9 mouse cellular contexts compared by ENCODE assay signal in genomic region chr5:65284171-65284570, GRCm38 (mm10). TPM values are rescaled to one million over a fixed set of nuclear protein-coding genes. Genes with fewer than 3 reads are reported as not detected.
DNase-seq lines count a peak whose midpoint lies in the region; ATAC-seq lines count a peak whose summit lies in the region.
"Had no signal": no experiment of that assay in that cellular context is flagged by ENCODE, and none has a peak within 500 bp of the region (broad histone marks: within the 10 kb centered on the region; RNA-seq: fewer than 3 reads in every experiment).

No protein-coding gene starts in this region.

- WGBS in hindbrain, embryonic 11.5 days: 98% methylated on average over 3 of the region's 3 CpGs
- 98% methylated on average over 3 of the region's 3 CpGs for WGBS in hindbrain, embryonic 14.5 days

- DNase-seq in hindbrain, embryonic 11.5 days (ENCODE audit: low spot score): peak; percentile 30
- no peak for DNase-seq in hindbrain, embryonic 14.5 days (ENCODE audit: low spot score)
- DNase-seq in CD4-positive helper T cell, adult 2 months (ENCODE audit: low read depth, low spot score): peak; percentile 50
- DNase-seq in adipocyte (ENCODE audit: low spot score): peak; percentile 36
- DNase-seq in mesoderm, embryonic 11.5 days (ENCODE audit: low read depth, low spot score): peak; percentile 27
- DNase-seq in layer of hippocampus, adult 8-10 months (ENCODE audit: low spot score in 2 of 2): no peak
- no peak for DNase-seq in Muller cell, postnatal 12 days (ENCODE audit: inconsistent ontology term)
- no peak for DNase-seq in layer of hippocampus, adult 9-10 months (ENCODE audit: low spot score)

- H3K9me3 ChIP-seq in hindbrain, embryonic 11.5 days (ENCODE audit: control insufficient read depth, low read length): no peaks in the 10 kb centered on the region
- no peaks in the 10 kb centered on the region for H3K9me3 ChIP-seq in hindbrain, embryonic 14.5 days (ENCODE audit: control insufficient read depth, low read length)

- no peaks in the 10 kb centered on the region for H3K4me1 ChIP-seq in hindbrain, embryonic 11.5 days (replicated peaks; ENCODE audit: control insufficient read depth, insufficient read depth, low read length)
- no peaks in the 10 kb centered on the region for H3K4me1 ChIP-seq in hindbrain, embryonic 14.5 days (replicated peaks; ENCODE audit: control insufficient read depth, insufficient read depth, low read length)
- H3K4me1 ChIP-seq: embryonic facial prominence, embryonic 12.5 days had no signal

- H3K27ac ChIP-seq in hindbrain, embryonic 11.5 days (ENCODE audit: low read depth, low read length): no peak overlapping the region
- no peak overlapping the region for H3K27ac ChIP-seq in hindbrain, embryonic 14.5 days
- H3K27ac ChIP-seq: embryonic facial prominence, embryonic 12.5 days had no signal

- ATAC-seq in hindbrain, embryonic 11.5 days (ENCODE audit: low FRiP score): no peak
- ATAC-seq in hindbrain, embryonic 14.5 days (ENCODE audit: low FRiP score): no peak

- no peak overlapping the region for H3K4me2 ChIP-seq in hindbrain, embryonic 11.5 days (replicated peaks; ENCODE audit: low read depth, low read length)
- H3K4me2 ChIP-seq in hindbrain, embryonic 14.5 days (replicated peaks): no peak overlapping the region
- H3K4me2 ChIP-seq: embryonic facial prominence, embryonic 12.5 days had no signal

- no peaks in the 10 kb centered on the region for H3K27me3 ChIP-seq in hindbrain, embryonic 11.5 days (ENCODE audit: control insufficient read depth, insufficient read depth, low read length)
- H3K27me3 ChIP-seq in hindbrain, embryonic 14.5 days (ENCODE audit: control insufficient read depth, insufficient read depth, low read length): no peaks in the 10 kb centered on the region
- H3K27me3 ChIP-seq: embryonic facial prominence, embryonic 12.5 days had no signal

- peaks cover 10% of the 10 kb centered on the region; the same call in 1 of the 2 replicates for H3K36me3 ChIP-seq in hindbrain, embryonic 11.5 days (ENCODE audit: control insufficient read depth, insufficient read depth, low read length)
- H3K36me3 ChIP-seq in hindbrain, embryonic 14.5 days (replicated peaks; ENCODE audit: control insufficient read depth, insufficient read depth): peaks cover 21% of the 10 kb centered on the region

- no peak overlapping the region for H3K4me3 ChIP-seq in hindbrain, embryonic 11.5 days (ENCODE audit: low read depth, low read length)
- no peak overlapping the region for H3K4me3 ChIP-seq in hindbrain, embryonic 14.5 days (replicated peaks; ENCODE audit: low read length)
- H3K4me3 ChIP-seq: embryonic facial prominence, embryonic 12.5 days had no signal

- H3K9ac ChIP-seq in hindbrain, embryonic 11.5 days (ENCODE audit: low read depth, low read length): no peak overlapping the region
- no peak overlapping the region for H3K9ac ChIP-seq in hindbrain, embryonic 14.5 days
- H3K9ac ChIP-seq: embryonic facial prominence, embryonic 12.5 days had no signal

RNA-seq across cellular contexts. Expression of gene Rfc1, which starts 51.3 kb away (rescaled TPM):
- 81.1 TPM in 2 replicates for polyA plus RNA-seq in hindbrain, embryonic 11.5 days (2014; fragmentation: Nextera tagmentation; extraction: Ambion mirVana)
- polyA plus RNA-seq in hindbrain, embryonic 14.5 days (2014; fragmentation: Nextera tagmentation; extraction: Ambion mirVana): 33.4 and 37.4 TPM in 2 replicates
- 10 to 100 TPM; 24.6 to 36.2 (median 29.8) TPM for total RNA-seq in layer of hippocampus, adult 8-10 months (2022)

Comparison
In these comparisons a context has a peak if more than half of its experiments do, and no peak if none do; other contexts are left out.
1. DNase-seq: peak in hindbrain, embryonic 11.5 days (single experiment), CD4-positive helper T cell, adult 2 months (single experiment), adipocyte (single experiment) and mesoderm, embryonic 11.5 days (single experiment); none in hindbrain, embryonic 14.5 days (single experiment), layer of hippocampus, adult 8-10 months (0 of 2), Muller cell, postnatal 12 days (single experiment) and layer of hippocampus, adult 9-10 months (single experiment).